Mouse (Mus musculus) kidney, adult 11 months (tissue): ENCODE data around the gene Ap2s1.
A peak's percentile ranks its signal among the peaks of the same experiment; 100 is the strongest.
"Not testable (repeated sequence)": the region's sequence is repeated elsewhere in the genome, so short reads cannot be mapped to it uniquely, and the experiment has no call there.

Experiments
- DNase-seq: peaks from one replicate; pipeline ENCODE4 v3.0.0; 2022

Ap2s1 gene

DNA sequence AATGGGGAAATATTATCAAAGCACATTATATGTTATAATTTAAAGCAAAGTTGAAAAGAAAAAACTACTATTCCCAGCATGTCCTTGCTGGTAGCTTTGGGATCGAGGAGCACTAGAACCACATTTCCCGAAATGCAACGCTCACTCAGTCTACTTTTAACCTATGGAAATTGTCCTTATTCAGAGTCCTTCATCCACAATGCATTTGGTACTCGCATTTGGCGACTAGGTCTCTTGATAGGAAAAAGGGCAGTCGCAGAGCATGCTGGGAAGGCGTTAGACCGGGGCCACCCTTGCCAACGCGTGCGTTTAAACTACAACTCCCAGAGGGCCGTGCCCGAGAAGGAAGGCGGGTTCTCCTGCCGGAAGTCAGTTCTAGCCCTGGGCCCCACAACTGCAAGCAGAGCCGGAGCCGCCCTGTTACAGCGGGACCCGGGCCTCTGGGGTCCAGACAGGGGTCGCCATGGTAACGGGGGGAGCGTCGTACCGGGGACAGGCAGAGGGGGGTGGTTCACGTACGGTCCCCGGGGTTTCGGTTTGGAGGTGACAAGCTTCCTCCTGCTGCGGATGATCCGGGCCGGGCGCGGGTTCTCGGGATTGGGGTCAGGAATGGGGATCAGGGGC is at the start of gene Ap2s1:
TSS of gene Ap2s1 (plus strand) at position 338 of the 624 bp plus-strand sequence.
- DNase-seq: peak; percentile 99

DNA sequence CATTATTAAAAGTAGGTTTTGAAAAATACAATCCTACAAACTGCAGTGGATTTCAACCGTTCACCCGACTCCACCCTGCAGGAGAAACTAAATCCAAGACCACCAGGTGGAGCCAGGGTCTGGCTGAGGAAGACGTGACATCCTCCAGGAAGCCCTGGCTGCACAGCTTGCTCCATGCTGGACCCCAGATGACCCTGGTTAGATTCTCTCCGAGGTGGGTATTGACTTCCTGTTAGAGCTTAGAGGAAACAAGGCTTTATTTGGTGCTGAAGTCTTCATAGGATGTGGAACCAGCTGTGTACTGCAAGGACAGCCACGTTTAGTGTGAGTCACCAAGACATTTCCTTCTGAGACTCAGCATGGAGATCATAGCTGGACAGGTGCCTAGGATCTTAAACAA is 49.0 kb upstream of the Ap2s1 start:
- no peak for DNase-seq

DNA sequence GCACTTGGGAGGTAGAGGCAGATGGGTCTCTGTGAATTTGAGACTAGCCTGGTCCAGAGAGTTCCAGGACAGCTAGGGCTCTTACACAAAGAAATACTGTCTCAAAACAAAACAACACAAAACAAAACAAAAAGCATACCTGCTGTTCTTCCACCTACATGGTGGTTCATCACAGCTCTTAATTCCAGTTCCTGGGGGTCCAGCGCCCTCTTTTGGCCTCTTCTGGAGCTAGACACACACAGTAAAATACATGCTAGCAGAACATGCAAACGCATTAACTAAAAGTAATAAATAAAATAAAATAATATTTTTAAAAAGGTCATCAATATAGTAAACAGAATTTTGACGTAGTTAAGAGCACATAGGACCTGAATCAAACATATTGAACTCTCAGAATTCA is 43.2 kb upstream of the Ap2s1 start:
- DNase-seq: peak; percentile 15

GRCm38 (mm10) chr7:16699042-16699441 is 39.2 kb upstream of the Ap2s1 start:
- DNase-seq: no peak

DNA sequence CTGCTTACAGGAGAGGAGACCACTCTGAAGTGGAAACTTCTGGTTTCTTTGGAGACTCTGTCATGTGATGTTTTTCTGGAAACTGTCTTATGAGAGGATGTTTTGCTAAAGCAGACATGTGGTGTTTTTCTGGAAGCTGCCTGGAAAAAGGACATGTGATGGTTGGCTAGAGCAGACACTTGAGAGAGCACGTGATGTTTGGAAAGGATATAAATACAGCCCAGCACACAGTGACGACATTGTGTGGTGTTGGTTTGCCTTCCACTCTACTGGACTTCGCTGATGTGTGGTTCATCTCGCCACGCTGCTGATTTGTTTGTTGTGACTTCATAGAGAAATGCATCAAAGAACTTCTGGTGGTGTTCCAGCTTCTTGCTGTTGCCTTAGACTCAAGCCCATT is 37.6 kb upstream of the Ap2s1 start:
- no peak for DNase-seq

GRCm38 (mm10) chr7:16706385-16706784 is 31.8 kb upstream of the Ap2s1 start:
- DNase-seq: no peak

- DNase-seq: no peak
Observed at GRCm38 (mm10) chr7:16708244-16708643, 30.0 kb upstream of the Ap2s1 start.

DNA sequence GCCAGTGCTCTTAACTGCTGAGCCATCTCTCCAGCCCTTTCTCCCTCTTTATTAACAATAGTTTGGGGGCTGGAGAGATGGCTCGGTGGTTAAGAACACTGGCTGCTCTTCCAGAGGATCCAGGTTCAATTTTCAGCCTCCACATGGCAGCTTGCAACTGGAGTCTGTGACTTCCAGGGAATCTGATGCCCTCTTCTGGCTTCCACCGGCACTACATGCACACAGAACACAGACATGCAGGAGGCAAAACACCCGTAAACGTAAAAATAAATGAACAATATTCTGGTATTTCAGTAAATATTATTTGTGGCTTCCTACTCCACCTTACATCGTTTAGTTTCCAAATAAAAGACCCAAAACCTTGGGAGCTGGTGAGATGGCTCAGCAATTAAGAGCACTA is 27.6 kb upstream of the Ap2s1 start:
- no peak for DNase-seq

- DNase-seq: no peak
Observed at GRCm38 (mm10) chr7:16712633-16713415, 25.4 kb upstream of the Ap2s1 start.

GRCm38 (mm10) chr7:16716456-16717152 is 21.6 kb upstream of the Ap2s1 start:
- DNase-seq: not testable (repeated sequence)

- no peak for DNase-seq
Observed at GRCm38 (mm10) chr7:16721629-16722028, 16.6 kb upstream of the Ap2s1 start, which contains the start of gene Ceacam9. Gene Ceacam9, plus strand, starts transcription at chr7:16721929.

- not testable (repeated sequence) for DNase-seq
Observed at GRCm38 (mm10) chr7:16722490-16722889, 15.7 kb upstream of the Ap2s1 start.

- DNase-seq: peak; percentile 28
Observed at GRCm38 (mm10) chr7:16728596-16729348, 9.4 kb upstream of the Ap2s1 start.

GRCm38 (mm10) chr7:16729563-16729962 is 8.6 kb upstream of the Ap2s1 start:
- DNase-seq: not testable (repeated sequence)

GRCm38 (mm10) chr7:16730791-16731190 is 7.4 kb upstream of the Ap2s1 start:
- DNase-seq: no peak

- DNase-seq: peak; percentile 27
Observed at GRCm38 (mm10) chr7:16731893-16732422, 6.3 kb upstream of the Ap2s1 start.

GRCm38 (mm10) chr7:16737606-16738072 is 571 bp upstream of the Ap2s1 start:
- peak; percentile 39 for DNase-seq

- no peak for DNase-seq
Observed at GRCm38 (mm10) chr7:16739056-16739604, 920 bp downstream of the Ap2s1 start.

- no peak for DNase-seq
Observed at GRCm38 (mm10) chr7:16745373-16745772, 7.2 kb downstream of the Ap2s1 start.

DNA sequence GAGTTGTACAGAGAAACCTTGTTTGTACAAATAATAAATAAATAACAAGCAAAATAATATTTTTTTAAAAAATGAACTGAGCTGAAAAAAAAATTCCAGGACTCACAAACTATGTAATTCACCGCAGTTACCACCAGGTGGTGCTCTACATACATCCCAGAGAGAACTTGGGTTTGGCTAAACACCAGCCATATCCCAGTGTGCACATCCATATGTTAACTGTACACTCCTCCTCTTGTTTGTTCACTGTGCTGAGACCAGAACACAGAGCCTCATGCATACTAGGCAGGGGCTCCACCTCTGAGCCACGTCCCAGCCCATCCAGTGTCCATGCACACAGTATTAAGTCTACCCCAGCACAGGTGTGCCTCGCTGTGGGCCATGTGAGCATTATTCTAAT is 7.9 kb downstream of the Ap2s1 start:
- no peak for DNase-seq

DNA sequence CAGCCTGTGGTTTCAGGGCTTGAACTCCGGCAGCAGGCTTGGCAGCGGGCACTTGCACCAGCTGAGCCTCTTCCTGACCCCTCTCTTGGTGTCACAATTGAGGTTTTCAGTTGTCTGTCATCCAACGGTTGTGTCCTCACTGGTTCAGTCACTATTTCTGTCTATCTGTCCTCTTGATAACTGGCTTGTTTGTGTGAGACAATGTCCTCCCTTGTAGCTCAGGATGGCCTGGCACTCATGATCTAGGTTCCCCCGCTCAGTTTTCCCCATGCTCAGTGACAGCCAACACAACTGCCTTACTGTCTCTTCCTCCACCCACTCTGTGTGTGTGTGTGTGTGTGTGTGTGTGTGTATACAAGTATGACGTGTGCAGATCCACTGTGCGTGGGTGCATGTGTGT is 9.4 kb downstream of the Ap2s1 start:
- DNase-seq: no peak

DNA sequence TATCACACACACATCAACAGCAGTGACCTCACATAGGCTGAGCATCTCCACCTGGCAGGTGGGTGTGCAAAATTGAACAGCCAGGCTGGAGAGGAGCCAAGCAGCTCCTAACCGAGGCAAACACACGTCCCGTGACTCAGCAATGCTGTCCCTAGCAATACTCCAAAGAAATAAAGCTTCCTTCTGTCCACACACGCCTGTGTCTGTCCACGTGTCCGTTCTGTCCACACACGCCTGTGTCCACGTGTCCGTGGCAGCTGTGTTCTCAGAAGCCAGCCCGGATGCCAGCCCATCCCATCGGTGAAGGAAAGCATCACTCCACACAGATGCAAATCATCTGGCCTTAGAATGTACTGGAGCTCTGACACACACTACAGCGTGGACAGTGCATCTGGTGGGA is 13.8 kb downstream of the Ap2s1 start:
- DNase-seq: no peak
